Mouse (Mus musculus) hindbrain, embryonic 15.5 days (tissue): ENCODE data around the gene Ttc38. TPM values are rescaled to one million over a fixed set of nuclear protein-coding genes. Genes with fewer than 3 reads are reported as not detected.

ENCODE experiments used
- ATAC-seq: fragments of 200-750 bp; cut with Nextera tagmentation; 2 replicates; pipeline ENCODE4 v1.8.0; 2017; ENCODE audit warnings: low read depth, moderate number of reproducible peaks, moderate TSS enrichment; ENCODE audit not compliant: low FRiP score
- H3K27ac ChIP-seq: fragments of 300-500 bp; sonication (generic); replicated peaks from 2 replicates; pipeline ENCODE4 v1.5.1; 2015; ENCODE audit warnings: mild to moderate bottlenecking, inconsistent platforms
- H3K27me3 ChIP-seq: fragments of 300-500 bp; sonication (generic); 2 replicates; pipeline ENCODE4 v1.6.1; 2015; ENCODE audit warnings: control low read depth, inconsistent platforms
- H3K36me3 ChIP-seq: fragments of 300-500 bp; sonication (generic); 2 replicates; pipeline ENCODE4 v1.6.1; 2015; ENCODE audit warnings: control low read depth, inconsistent platforms
- H3K4me1 ChIP-seq: fragments of 300-500 bp; sonication (generic); replicated peaks from 2 replicates; pipeline ENCODE4 v1.6.1; 2015; ENCODE audit warnings: control low read depth, inconsistent platforms
- H3K4me2 ChIP-seq: fragments of 300-500 bp; sonication (generic); 2 replicates; pipeline ENCODE4 v1.6.1; 2015; ENCODE audit warnings: moderate library complexity, mild to moderate bottlenecking, inconsistent platforms
- H3K4me3 ChIP-seq: fragments of 300-500 bp; sonication (generic); 2 replicates; pipeline ENCODE4 v1.5.1; 2015; ENCODE audit warnings: mild to moderate bottlenecking, inconsistent platforms
- H3K9ac ChIP-seq: fragments of 300-500 bp; sonication (generic); 2 replicates; pipeline ENCODE4 v1.6.1; 2015; ENCODE audit warnings: inconsistent platforms
- H3K9me3 ChIP-seq: fragments of 300-500 bp; sonication (generic); 2 replicates; pipeline ENCODE4 v1.6.1; 2016; ENCODE audit warnings: control low read depth, inconsistent platforms
- WGBS: fragments of 180-500 bp; shearing (Covaris S2); methylation state at CpG from one replicate; pipeline ENCODE4 v1.1.7; 2015; 5-methylcytosine and 5-hydroxymethylcytosine counted together
- polyA plus RNA-seq: library from polyadenylated mRNA; unstranded; fragments of >200 nt; fragmentation: Nextera tagmentation; extraction: Ambion mirVana; gene quantifications from 2 replicates; pipeline ENCODE4 v1.2.1, GENCODE M21; 2015

The Ttc38 gene
- polyA plus RNA-seq, 1 experiment from 2014 or later = 2.9 TPM

- H3K27ac ChIP-seq = no peak overlapping the region
- no peak for ATAC-seq
- no peak overlapping the region for H3K4me2 ChIP-seq
- no peaks in the 10 kb centered on the region for H3K36me3 ChIP-seq
- H3K4me3 ChIP-seq = no peak overlapping the region
- 49% methylated on average over 6 of the region's 6 CpGs for WGBS
- no peaks in the 10 kb centered on the region for H3K4me1 ChIP-seq
- no peak overlapping the region for H3K9ac ChIP-seq
- no peaks in the 10 kb centered on the region for H3K27me3 ChIP-seq
- H3K9me3 ChIP-seq = no peaks in the 10 kb centered on the region
These were observed 35.6 kb downstream of the Ttc38 start for GRCm38 (mm10) chr15:85867696-85868095.

GRCm38 (mm10) chr15:85877336-85877735, 45.2 kb downstream of the Ttc38 start:
- no peak for ATAC-seq
- Histone ChIP-seq H3K9ac (no peak overlapping the region), H3K4me2 (no peak overlapping the region), H3K36me3 (no peaks in the 10 kb centered on the region), H3K27ac (no peak overlapping the region), H3K4me3 (no peak overlapping the region), H3K4me1 (peaks cover 23% of the 10 kb centered on the region), H3K9me3 (no peaks in the 10 kb centered on the region), H3K27me3 (no peaks in the 10 kb centered on the region)
- WGBS = 92% methylated on average over 7 of the region's 7 CpGs

- ATAC-seq = peak; percentile 98
- Histone ChIP-seq H3K27me3 (no peaks in the 10 kb centered on the region), H3K4me1 (peaks cover 23% of the 10 kb centered on the region), H3K27ac (peak within 1 kb of the TSS; percentile 88), H3K9me3 (no peaks in the 10 kb centered on the region), H3K36me3 (peaks cover 11% of the 10 kb centered on the region), H3K4me2 (peak within 1 kb of the TSS; percentile 92), H3K4me3 (peak within 1 kb of the TSS; percentile 57), H3K9ac (peak within 1 kb of the TSS; percentile 67)
- under 1% methylated on average over 47 of the region's 50 CpGs for WGBS
These were observed 46.9 kb downstream of the Ttc38 start, which contains the start of gene Trmu for GRCm38 (mm10) chr15:85878848-85879497. Gene Trmu, plus strand, starts transcription at chr15:85879312.

DNA sequence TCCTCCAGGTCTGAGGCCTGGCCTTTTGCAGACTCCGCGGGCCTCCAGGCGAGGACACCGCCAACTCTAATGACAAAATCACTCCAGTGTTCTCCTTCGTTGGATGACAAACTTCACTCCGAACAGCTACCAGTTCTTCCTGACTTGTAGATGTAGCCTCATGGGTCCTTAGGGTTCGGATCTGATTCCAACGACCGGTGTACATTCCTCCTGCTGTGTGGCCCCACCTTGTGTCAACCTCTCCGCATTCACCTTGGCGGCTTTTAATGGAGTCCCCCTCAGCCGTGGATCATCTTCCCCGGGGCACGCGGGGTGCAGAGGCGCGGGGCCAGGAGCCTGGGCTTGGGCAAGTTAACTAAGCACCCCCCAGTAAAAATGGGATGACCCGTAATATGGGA, 47.4 kb downstream of the Ttc38 start:
- Histone ChIP-seq H3K9ac (peak overlapping the region; percentile 67), H3K27ac (peak overlapping the region; percentile 82), H3K4me1 (peaks cover 23% of the 10 kb centered on the region), H3K4me2 (peak overlapping the region; percentile 92), H3K4me3 (peak overlapping the region; percentile 57), H3K36me3 (peaks cover 12% of the 10 kb centered on the region), H3K27me3 (no peaks in the 10 kb centered on the region), H3K9me3 (no peaks in the 10 kb centered on the region)
- 1% methylated on average over 18 of the region's 18 CpGs for WGBS
- ATAC-seq = no peak

DNA sequence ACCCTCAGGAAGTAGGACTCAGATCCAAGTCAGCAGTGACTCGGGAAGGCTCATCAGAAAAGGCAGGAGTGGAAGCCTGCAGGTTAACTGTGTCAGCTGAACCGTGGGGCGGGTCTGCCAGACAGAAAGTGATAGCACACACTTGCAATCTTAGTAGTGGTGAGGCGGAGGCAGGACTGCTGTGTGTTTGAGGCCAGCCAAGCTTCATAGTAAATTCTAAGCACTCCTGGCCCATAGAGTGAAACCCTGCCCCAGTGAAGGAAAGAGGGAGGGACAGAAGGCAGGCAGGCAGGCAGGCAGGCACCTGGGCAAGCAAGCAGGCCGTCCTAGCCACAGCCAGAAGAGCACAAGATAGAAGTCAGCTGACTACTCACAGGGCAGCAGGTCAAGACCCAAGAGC, 53.5 kb downstream of the Ttc38 start:
- no peak for ATAC-seq
- Histone ChIP-seq H3K4me1 (peaks cover 4% of the 10 kb centered on the region), H3K36me3 (peaks cover 39% of the 10 kb centered on the region), H3K4me3 (no peak overlapping the region), H3K27me3 (no peaks in the 10 kb centered on the region), H3K4me2 (no peak overlapping the region), H3K9ac (no peak overlapping the region), H3K9me3 (no peaks in the 10 kb centered on the region), H3K27ac (no peak overlapping the region)
- 92% methylated on average over 5 of the region's 5 CpGs for WGBS

- Histone ChIP-seq H3K4me3 (no peak overlapping the region), H3K4me1 (peaks cover 23% of the 10 kb centered on the region), H3K36me3 (peaks cover 45% of the 10 kb centered on the region), H3K27ac (no peak overlapping the region), H3K4me2 (no peak overlapping the region), H3K9ac (no peak overlapping the region), H3K27me3 (no peaks in the 10 kb centered on the region), H3K9me3 (no peaks in the 10 kb centered on the region)
- no peak for ATAC-seq
- WGBS = 96% methylated on average over 4 of the region's 4 CpGs
These were observed 57.1 kb downstream of the Ttc38 start for GRCm38 (mm10) chr15:85889235-85889634.

DNA sequence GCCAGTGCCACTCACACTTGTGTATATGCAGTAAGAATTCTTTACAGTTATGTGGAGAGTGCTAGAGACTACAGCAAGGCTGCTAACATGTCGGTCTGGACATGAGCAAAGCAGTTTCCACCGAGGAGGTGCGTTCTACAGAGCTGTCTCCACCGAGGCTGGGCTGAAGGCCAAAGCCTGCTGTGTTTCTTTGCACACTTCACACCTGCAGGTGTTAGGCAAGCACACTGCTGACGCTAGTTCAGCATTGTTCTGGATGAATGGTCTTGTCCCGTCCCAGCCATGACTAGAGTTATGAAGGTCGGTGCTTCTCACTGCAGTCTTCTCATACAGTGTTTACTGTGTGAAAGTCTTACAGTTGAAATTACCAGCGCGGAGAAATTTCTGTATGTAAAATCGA, 59.9 kb downstream of the Ttc38 start:
- H3K27me3 ChIP-seq = no peaks in the 10 kb centered on the region
- no peak for ATAC-seq
- peak overlapping the region; percentile 50 for H3K27ac ChIP-seq
- H3K4me3 ChIP-seq = no peak overlapping the region
- no peak overlapping the region for H3K9ac ChIP-seq
- H3K9me3 ChIP-seq = no peaks in the 10 kb centered on the region
- H3K4me1 ChIP-seq = peaks cover 23% of the 10 kb centered on the region
- peaks cover 37% of the 10 kb centered on the region for H3K36me3 ChIP-seq
- no peak overlapping the region for H3K4me2 ChIP-seq
- WGBS = 44% methylated on average over 10 of the region's 10 CpGs

DNA sequence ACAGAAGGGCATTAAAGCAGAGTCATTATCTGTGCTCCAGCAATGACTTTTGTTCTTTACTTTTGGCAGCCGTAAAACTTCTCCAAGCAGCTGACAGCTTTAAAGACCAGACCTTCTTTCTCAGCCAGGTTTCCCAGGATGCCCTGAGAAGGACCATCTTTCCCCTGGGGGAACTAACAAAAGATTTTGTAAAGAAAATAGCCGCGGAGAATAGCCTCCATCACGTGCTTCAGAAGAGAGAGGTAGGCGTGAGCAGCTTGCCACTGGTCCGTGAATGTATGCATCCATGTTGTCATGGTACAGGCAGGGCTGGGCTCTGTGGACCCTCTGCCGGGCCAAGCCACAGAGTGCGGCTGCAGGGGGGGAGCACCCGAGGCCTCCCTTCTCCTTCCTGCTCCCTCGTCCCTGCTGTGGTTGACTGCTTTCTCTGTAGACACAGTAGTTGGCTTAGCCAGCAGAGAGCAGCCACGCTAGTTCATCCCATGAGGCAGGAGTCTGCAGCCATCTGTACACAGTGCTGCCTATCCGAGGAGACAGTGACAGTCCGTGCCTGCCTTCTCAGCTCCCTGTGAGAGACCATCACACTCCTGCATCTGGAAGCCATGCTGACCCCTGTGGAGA, 60.5 kb downstream of the Ttc38 start:
- no peak overlapping the region for H3K9ac ChIP-seq
- H3K9me3 ChIP-seq = no peaks in the 10 kb centered on the region
- peaks cover 23% of the 10 kb centered on the region for H3K4me1 ChIP-seq
- H3K27ac ChIP-seq = peak overlapping the region; percentile 74
- 31% methylated on average over 13 of the region's 13 CpGs for WGBS
- H3K27me3 ChIP-seq = no peaks in the 10 kb centered on the region
- peaks cover 41% of the 10 kb centered on the region for H3K36me3 ChIP-seq
- peak; percentile 89 for ATAC-seq
- H3K4me3 ChIP-seq = no peak overlapping the region
- no peak overlapping the region for H3K4me2 ChIP-seq

- H3K4me2 ChIP-seq = no peak overlapping the region
- H3K27ac ChIP-seq = peak overlapping the region; percentile 74; the same call in 1 of the 2 replicates
- no peaks in the 10 kb centered on the region for H3K9me3 ChIP-seq
- no peak overlapping the region for H3K4me3 ChIP-seq
- no peak overlapping the region for H3K9ac ChIP-seq
- WGBS = 89% methylated on average over 7 of the region's 7 CpGs
- no peak for ATAC-seq
- peaks cover 23% of the 10 kb centered on the region for H3K4me1 ChIP-seq
- H3K36me3 ChIP-seq = peaks cover 49% of the 10 kb centered on the region
- no peaks in the 10 kb centered on the region for H3K27me3 ChIP-seq
These were observed 61.8 kb downstream of the Ttc38 start for GRCm38 (mm10) chr15:85893871-85894270.

DNA sequence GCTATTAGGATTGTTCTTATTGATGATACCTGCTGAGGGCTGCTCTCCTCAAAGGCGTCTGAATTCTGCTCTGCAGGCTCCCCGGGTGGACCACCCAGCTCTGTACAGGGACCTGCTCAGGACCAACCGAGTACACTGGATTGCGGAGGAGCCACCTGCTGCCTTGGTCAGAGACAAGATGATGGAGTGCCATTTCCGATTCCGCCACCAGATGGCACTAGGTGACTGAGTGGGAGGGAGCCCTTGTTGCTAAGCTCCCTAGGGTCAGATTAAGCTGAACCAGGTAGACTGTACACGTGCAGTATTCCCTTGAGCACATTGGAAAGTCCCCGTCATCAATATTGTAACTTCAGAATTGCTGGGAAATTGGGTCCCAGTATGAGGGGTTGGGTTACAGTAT, 64.2 kb downstream of the Ttc38 start:
- no peak overlapping the region for H3K4me3 ChIP-seq
- H3K4me1 ChIP-seq = peaks cover 23% of the 10 kb centered on the region
- H3K4me2 ChIP-seq = no peak overlapping the region
- H3K9ac ChIP-seq = no peak overlapping the region
- no peaks in the 10 kb centered on the region for H3K9me3 ChIP-seq
- WGBS = 16% methylated on average over 8 of the region's 8 CpGs
- H3K27ac ChIP-seq = no peak overlapping the region
- ATAC-seq = no peak
- no peaks in the 10 kb centered on the region for H3K27me3 ChIP-seq
- peaks cover 47% of the 10 kb centered on the region for H3K36me3 ChIP-seq

DNA sequence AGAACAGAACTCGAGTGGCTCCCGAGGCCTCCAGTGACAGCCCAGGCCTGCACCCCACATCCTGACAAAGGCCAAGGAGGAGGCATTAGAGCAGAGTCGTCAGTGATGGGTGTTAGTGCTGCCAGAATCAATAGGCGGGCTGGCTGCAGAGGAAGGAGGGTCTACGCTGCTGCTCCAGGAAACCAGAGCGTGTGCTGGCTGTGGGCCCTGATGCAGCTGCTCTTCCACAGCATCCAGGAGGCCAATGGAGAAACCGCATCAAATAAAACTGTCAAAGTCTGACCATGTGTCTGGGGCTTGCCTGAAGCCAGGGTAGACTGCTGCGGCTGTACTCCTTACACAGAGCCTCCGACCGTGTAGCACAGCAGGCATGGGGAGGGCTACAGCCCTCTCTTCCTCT, 65.0 kb downstream of the Ttc38 start:
- Histone ChIP-seq H3K4me3 (no peak overlapping the region), H3K27me3 (no peaks in the 10 kb centered on the region), H3K36me3 (peaks cover 42% of the 10 kb centered on the region), H3K4me1 (peaks cover 17% of the 10 kb centered on the region), H3K9ac (no peak overlapping the region), H3K4me2 (no peak overlapping the region), H3K9me3 (no peaks in the 10 kb centered on the region), H3K27ac (no peak overlapping the region; the same call in 1 of the 2 replicates)
- WGBS = 80% methylated on average over 10 of the region's 10 CpGs
- no peak for ATAC-seq

DNA sequence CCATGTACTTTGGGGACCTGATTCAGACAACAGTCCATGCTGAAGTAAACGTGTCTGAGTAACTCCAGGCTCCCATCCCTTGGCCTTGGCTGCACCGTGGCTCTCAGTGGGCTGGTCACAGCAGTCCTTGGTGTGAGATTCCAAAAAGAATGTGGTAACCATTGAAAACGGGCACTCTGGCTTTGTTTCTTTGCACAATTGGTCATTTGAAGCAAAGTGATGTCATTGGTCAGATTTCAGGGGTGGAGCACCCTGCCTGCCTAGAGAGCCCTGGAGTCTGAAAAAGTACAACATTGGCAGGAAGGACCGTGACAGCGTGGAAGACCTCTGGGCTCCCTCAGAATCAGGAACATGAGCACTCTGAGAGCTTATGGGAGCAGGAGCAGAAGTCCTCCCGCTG, 67.3 kb downstream of the Ttc38 start:
- Histone ChIP-seq H3K4me2 (no peak overlapping the region), H3K9me3 (no peaks in the 10 kb centered on the region), H3K27me3 (no peaks in the 10 kb centered on the region), H3K36me3 (peaks cover 31% of the 10 kb centered on the region), H3K9ac (no peak overlapping the region), H3K4me3 (no peak overlapping the region), H3K27ac (no peak overlapping the region), H3K4me1 (no peaks in the 10 kb centered on the region)
- no peak for ATAC-seq
- 50% methylated on average over 6 of the region's 6 CpGs for WGBS
